Mouse (Mus musculus): ENCODE results near the gene Kcnn3. TPM values are rescaled to one million over a fixed set of nuclear protein-coding genes. Genes with fewer than 3 reads are reported as not detected.
A peak's percentile ranks its signal among the peaks of the same experiment; 100 is the strongest.

Gene Kcnn3
- polyA plus RNA-seq, 1 experiment from 2014 or later, result 8.5 TPM

DNA sequence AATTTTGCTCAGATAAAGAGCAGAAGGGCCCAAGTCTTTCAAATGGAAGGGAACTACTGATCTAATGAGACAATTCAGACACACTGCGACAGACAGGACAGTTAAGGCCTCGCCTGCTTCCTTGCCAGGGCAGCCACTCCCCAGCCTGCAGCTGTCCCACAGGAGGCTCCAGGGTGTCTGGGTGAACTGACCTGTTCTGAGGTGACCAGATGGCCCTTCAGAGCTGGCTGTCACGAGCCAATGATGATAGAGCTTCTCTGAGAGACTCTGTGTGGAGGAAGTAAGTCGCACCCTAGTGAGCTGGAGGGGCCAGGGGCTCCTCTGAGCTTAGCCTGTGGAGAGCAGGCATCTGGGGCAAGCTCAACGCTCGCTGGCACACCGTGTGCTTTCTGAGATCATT lies 81.1 kb downstream of the Kcnn3 start:
- H3K4me3 ChIP-seq, result no peak overlapping the region
- no peaks in the 10 kb centered on the region for H3K9me3 ChIP-seq
- H3K27ac ChIP-seq, result 0 out of 2 replicates have a peak overlapping the region, but pooled peaks have one; percentile 8
- WGBS, result 42% methylated on average over 7 of the region's 7 CpGs
- H3K9ac ChIP-seq, result no peak overlapping the region
- H3K27me3 ChIP-seq (replicated peaks), result no peaks in the 10 kb centered on the region
- no peak overlapping the region for H3K4me2 ChIP-seq
- H3K4me1 ChIP-seq, result peaks cover 22% of the 10 kb centered on the region
- no peaks in the 10 kb centered on the region for H3K36me3 ChIP-seq (replicated peaks)
- ATAC-seq (replicated peaks), result no peak

DNA sequence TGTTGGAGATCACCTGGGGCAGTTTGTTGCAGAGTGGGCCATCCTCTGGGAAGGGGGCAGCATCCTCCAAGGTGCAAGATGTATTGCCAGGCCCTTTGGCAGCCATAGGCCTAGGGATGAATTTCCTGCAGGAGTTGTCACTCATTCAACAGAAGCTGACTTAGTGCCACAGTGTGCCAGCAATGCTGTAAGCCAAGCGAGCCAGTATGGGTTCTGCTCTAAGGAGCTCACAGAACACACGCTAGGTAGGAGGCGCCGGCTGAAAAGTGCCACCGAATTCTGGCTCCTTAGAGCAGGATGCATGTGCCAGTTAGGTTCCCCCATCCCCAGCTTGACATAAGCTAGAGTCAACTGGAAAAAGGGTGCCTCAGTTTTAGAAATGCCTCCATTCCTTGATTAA lies 83.3 kb downstream of the Kcnn3 start:
- no peaks in the 10 kb centered on the region for H3K36me3 ChIP-seq (replicated peaks)
- H3K4me3 ChIP-seq, result no peak overlapping the region
- peaks cover 35% of the 10 kb centered on the region for H3K4me1 ChIP-seq
- H3K9ac ChIP-seq, result no peak overlapping the region
- no peak for ATAC-seq (replicated peaks)
- H3K4me2 ChIP-seq, result no peak overlapping the region
- H3K27me3 ChIP-seq (replicated peaks), result no peaks in the 10 kb centered on the region
- 94% methylated on average over 5 of the region's 5 CpGs for WGBS
- no peaks in the 10 kb centered on the region for H3K9me3 ChIP-seq
- H3K27ac ChIP-seq, result no peak overlapping the region

DNA sequence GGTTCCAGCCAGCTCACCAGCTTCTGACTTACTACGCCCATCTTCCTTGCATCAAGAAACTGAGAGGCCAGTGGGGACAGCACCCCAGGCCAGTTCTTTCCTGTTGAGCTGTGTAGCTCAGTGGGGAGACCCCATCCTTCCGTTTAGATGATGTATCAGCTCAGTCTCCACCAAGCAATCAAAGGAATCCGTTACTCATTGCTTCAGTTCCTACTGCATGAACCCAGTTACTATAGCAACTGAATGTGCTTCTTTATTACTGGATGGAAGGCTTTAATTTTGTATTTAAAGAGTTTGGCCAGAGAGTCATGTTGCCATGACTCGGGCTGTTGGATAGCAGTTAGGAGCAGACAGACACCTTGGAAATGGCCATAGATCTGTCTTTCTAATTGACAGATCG lies 85.3 kb downstream of the Kcnn3 start:
- H3K4me2 ChIP-seq, result no peak overlapping the region
- H3K4me1 ChIP-seq, result peaks cover 35% of the 10 kb centered on the region
- ATAC-seq (replicated peaks), result peak; percentile 59; the same call in 1 of the 2 replicates
- H3K27ac ChIP-seq, result peak overlapping the region; percentile 18
- no peaks in the 10 kb centered on the region for H3K27me3 ChIP-seq (replicated peaks)
- H3K36me3 ChIP-seq (replicated peaks), result no peaks in the 10 kb centered on the region
- H3K4me3 ChIP-seq, result no peak overlapping the region
- no peaks in the 10 kb centered on the region for H3K9me3 ChIP-seq
- WGBS, result 43% methylated on average over 5 of the region's 5 CpGs
- H3K9ac ChIP-seq, result no peak overlapping the region

DNA sequence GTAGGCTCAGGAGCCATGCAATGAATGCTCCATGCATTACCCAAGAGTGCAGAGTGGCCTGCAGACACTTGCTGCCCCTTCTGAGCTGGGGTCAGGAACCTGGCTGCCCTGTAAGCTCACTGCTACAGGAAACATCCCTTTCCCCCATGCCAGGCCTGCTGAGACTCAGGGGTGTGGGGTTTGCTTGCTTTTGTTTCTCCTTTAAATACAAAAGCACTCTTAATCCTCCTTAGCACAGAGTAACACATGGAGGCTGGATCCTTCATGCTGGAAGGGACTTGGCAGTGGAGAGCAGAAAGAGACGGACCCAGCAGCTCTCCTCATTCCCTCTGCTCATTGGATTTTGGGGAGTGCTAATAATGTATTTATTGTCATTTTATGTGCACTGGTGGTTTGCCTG lies 87.4 kb downstream of the Kcnn3 start:
- 0 out of 2 replicates have a peak overlapping the region, but pooled peaks have one; percentile 14 for H3K4me2 ChIP-seq
- no peaks in the 10 kb centered on the region for H3K27me3 ChIP-seq (replicated peaks)
- no peak overlapping the region for H3K4me3 ChIP-seq
- H3K4me1 ChIP-seq, result peaks cover 42% of the 10 kb centered on the region
- no peak overlapping the region for H3K9ac ChIP-seq
- peak overlapping the region; percentile 66 for H3K27ac ChIP-seq
- H3K36me3 ChIP-seq (replicated peaks), result no peaks in the 10 kb centered on the region
- 22% methylated on average over 1 of the region's 1 CpGs for WGBS
- H3K9me3 ChIP-seq, result no peaks in the 10 kb centered on the region
- no peak; the same call in 1 of the 2 replicates for ATAC-seq (replicated peaks)

DNA sequence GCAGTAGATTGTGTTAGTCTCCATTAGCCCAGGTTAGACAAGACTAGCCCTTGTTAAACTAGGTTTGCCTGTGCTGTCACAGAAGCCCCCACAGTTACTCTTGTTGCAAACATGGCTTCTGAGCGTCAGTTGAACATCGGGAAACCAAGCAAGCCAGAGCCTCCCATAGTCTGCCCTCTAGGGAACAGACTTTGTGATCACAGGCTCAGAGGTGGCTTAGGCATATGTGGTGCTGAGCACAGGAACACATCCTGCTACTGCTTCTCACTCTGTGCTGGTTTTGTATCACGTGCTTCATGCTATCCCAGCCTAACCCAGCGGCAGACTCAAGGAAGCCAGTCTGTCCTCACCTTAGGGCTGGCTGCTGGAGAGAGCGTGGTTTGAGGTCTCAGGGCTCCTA lies 92.1 kb downstream of the Kcnn3 start:
- H3K36me3 ChIP-seq (replicated peaks), result no peaks in the 10 kb centered on the region
- no peak overlapping the region for H3K4me3 ChIP-seq
- no peak overlapping the region for H3K9ac ChIP-seq
- H3K9me3 ChIP-seq, result no peaks in the 10 kb centered on the region
- 77% methylated on average over 5 of the region's 5 CpGs for WGBS
- H3K4me1 ChIP-seq, result peaks cover 37% of the 10 kb centered on the region
- ATAC-seq (replicated peaks), result no peak
- H3K27ac ChIP-seq, result no peak overlapping the region
- H3K27me3 ChIP-seq (replicated peaks), result no peaks in the 10 kb centered on the region
- no peak overlapping the region for H3K4me2 ChIP-seq

DNA sequence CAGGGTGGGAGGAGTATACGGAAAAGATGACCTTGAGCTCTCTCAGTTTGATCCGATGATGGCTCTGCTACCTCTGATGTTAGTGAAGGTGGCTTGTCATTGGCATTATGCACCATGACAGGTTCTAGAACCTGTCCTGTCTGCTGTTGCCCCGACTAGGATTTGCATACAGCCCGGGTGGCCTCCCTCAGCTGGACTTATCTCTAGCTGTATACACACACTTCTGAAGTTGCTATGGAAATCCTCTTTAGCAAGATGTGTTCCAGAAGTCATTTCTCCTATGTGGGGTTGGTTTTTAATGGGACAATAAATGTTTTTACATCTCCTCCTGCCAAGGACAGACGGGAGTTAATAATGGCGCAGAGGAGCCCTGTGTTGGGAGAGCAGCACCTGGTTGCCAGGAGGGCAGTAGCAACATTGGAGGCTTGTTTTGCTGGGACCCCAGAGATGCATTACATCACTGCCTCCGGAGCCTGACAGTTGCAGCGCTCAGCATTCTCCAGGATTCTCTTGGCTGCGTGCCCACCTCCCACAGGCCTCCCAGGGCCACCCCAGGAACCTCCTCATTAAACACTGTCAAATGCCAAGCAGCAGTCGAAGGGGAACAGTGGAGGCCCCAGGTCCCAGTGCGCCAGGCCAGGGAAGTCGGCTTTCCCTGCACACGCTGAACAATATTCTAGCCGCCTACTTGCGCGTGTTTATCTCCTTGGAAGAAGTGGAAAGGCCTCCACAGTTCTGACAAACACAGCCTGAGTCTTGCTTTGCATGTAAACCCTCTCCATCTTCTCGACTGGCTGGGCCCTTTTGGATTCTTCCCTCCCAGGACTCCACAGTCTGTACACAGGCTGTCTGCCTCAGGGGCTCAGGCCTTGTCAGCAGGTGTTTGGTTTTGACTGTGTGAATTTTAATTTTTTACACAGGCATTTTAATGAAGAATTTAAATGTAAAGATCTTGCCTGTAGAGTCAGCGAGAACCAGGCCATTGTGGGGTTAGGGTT lies 93.9 kb downstream of the Kcnn3 start:
- ATAC-seq (replicated peaks), result peak; percentile 79
- Histone ChIP-seq H3K4me1 (peaks cover 31% of the 10 kb centered on the region), H3K4me2 (no peak overlapping the region), H3K36me3 (replicated peaks) (no peaks in the 10 kb centered on the region), H3K9ac (no peak overlapping the region), H3K27me3 (replicated peaks) (no peaks in the 10 kb centered on the region), H3K27ac (peak overlapping the region; percentile 60), H3K4me3 (no peak overlapping the region), H3K9me3 (no peaks in the 10 kb centered on the region)
- WGBS, result 29% methylated on average over 18 of the region's 18 CpGs

DNA sequence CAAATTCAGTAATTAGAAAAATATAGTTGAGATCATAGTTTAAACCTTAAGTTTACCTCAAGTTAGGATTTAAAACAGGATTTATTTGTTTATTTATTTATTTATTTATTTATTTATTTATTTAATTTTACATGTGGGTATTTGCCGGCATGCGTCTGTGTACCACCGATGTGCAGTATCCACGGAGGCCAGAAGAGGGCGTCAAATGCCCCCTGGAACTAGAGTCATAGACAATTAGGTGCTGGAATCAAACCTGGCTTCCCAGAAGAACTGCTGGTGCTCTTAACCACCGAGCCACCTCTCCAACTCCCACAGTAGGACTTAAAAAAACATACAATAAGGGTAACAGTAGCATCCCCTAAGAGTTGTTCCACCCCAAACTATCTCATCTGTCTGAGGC lies 96.9 kb downstream of the Kcnn3 start:
- Histone ChIP-seq H3K27me3 (replicated peaks) (no peaks in the 10 kb centered on the region), H3K36me3 (replicated peaks) (no peaks in the 10 kb centered on the region), H3K27ac (no peak overlapping the region), H3K4me3 (no peak overlapping the region), H3K9ac (no peak overlapping the region), H3K9me3 (no peaks in the 10 kb centered on the region), H3K4me2 (no peak overlapping the region), H3K4me1 (peaks cover 23% of the 10 kb centered on the region)
- WGBS, result 63% methylated on average over 6 of the region's 6 CpGs
- ATAC-seq (replicated peaks), result no peak

DNA sequence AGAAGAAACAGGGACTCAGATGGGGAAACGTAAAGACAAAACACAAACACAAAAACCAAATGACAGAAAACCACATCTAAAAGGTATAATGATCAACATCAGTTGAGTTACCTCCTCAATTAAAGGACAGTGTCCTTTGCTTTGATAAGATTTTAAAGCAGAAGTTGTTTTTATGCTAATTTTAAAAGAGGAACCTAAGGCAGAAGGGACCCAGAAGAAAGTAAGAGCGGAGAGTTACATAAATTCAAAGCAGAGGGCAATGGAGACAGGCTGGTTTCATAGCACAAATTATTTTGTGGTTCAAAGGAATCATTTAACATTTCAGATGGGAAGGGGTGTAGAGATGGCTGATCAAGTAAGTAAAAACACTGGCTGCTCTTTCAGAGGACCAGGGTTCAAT lies 97.4 kb downstream of the Kcnn3 start:
- no peak overlapping the region for H3K27ac ChIP-seq
- no peak for ATAC-seq (replicated peaks)
- no peaks in the 10 kb centered on the region for H3K9me3 ChIP-seq
- no peaks in the 10 kb centered on the region for H3K36me3 ChIP-seq (replicated peaks)
- H3K4me1 ChIP-seq, result peaks cover 25% of the 10 kb centered on the region
- H3K27me3 ChIP-seq (replicated peaks), result no peaks in the 10 kb centered on the region
- 94% methylated on average over 2 of the region's 2 CpGs for WGBS
- no peak overlapping the region for H3K4me2 ChIP-seq
- no peak overlapping the region for H3K9ac ChIP-seq
- no peak overlapping the region for H3K4me3 ChIP-seq

DNA sequence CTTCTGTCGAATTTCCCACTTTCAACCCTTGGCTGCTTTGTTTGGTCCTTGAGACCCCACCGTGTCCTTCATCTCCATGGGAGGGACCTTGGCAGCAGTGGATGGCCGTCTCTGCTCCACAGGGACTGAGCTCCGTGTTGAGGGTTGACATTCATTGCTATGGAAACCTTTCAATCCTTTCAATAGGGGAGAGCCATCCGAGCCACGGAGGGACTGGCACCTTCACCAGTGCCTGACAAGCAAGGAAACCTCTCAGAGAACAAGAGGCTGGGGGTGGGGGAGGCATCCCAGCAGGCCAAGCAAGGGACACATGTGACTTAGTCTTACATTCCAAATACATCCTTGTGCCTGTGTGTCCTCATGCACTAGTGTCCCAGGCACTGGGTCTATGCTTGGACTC lies 102.9 kb downstream of the Kcnn3 start:
- Histone ChIP-seq H3K36me3 (replicated peaks) (no peaks in the 10 kb centered on the region), H3K9ac (no peak overlapping the region), H3K4me2 (no peak overlapping the region), H3K9me3 (no peaks in the 10 kb centered on the region), H3K27ac (peak overlapping the region; percentile 62), H3K27me3 (replicated peaks) (no peaks in the 10 kb centered on the region), H3K4me1 (peaks cover 46% of the 10 kb centered on the region), H3K4me3 (no peak overlapping the region)
- WGBS, result 11% methylated on average over 6 of the region's 6 CpGs
- ATAC-seq (replicated peaks), result peak; percentile 55

DNA sequence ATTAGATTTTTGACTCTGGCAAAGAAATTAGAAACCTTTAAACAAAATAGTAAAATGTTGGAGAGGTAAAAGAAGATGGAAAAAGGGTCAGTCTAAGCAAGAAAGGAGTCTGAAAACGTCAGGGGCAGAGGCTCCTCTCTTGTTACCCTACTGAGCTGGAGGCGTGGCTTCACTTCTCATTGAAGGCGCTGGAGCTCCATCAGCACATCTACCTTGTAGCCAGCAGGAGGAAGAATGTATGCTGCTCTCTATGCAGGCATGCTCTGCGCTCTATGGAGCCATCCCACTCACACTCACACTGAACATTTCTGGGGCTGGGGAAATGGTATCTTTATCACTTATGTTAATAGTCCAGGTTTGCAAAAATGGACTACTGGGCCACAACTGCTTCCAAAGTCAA lies 103.6 kb downstream of the Kcnn3 start:
- no peak overlapping the region for H3K9ac ChIP-seq
- no peak for ATAC-seq (replicated peaks)
- no peaks in the 10 kb centered on the region for H3K9me3 ChIP-seq
- no peaks in the 10 kb centered on the region for H3K36me3 ChIP-seq (replicated peaks)
- no peak overlapping the region for H3K4me3 ChIP-seq
- H3K27ac ChIP-seq, result no peak overlapping the region
- H3K27me3 ChIP-seq (replicated peaks), result no peaks in the 10 kb centered on the region
- peaks cover 46% of the 10 kb centered on the region for H3K4me1 ChIP-seq
- H3K4me2 ChIP-seq, result no peak overlapping the region
- WGBS, result 23% methylated on average over 4 of the region's 4 CpGs

DNA sequence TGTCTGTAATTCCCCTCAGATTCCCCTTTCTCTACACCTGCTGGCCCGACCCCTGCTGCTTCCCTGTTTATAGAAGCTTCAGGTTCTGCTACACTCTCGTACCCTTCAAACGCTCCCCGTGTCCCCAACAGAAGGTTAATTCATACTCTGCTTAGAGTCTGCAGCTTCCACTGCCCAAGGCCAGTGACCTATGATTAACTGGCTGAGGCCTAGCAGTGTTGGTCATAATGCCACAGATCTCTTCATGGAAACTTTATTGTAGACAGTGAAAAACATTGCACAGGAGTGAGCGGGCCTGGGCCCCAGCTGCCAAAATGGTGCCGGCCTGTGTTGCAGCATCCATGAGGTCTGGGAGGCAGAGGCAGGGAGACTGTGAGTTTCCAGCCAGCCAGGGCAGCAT lies 104.0 kb downstream of the Kcnn3 start:
- Histone ChIP-seq H3K36me3 (replicated peaks) (no peaks in the 10 kb centered on the region), H3K27ac (0 out of 2 replicates have a peak overlapping the region, but pooled peaks have one; percentile 5), H3K4me3 (no peak overlapping the region), H3K4me2 (no peak overlapping the region), H3K27me3 (replicated peaks) (no peaks in the 10 kb centered on the region), H3K4me1 (peaks cover 46% of the 10 kb centered on the region), H3K9ac (no peak overlapping the region), H3K9me3 (no peaks in the 10 kb centered on the region)
- 60% methylated on average over 6 of the region's 6 CpGs for WGBS
- ATAC-seq (replicated peaks), result no peak

DNA sequence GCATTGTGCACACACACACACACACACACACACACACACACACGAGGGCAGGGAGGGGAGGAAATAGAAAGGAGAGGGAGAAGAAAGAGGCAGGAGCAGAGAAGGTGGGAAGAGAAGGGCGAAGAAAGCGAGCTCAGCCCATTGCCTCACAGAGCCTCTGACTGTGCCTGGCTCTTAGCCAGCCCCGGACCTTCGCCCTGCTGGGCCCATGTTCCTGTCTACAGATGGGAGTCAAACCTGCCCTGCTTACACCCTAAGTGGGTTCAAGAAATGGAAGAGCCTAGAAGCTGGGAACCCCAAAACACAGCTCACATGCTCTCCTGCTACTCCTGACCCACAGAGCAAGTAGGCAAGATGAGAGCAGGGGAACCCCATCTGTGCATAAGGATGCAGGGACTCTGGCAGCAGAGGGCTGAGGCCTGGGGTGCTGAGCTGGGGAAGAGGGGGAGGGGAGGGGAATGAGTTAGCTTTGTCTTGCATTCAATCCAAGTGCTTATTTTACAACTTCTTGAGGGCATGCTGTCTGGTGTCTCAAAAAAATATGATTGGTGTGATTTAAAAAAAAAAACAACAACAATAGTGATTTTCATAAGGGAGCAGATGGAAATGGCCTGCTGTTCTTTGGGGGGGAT lies 105.0 kb downstream of the Kcnn3 start:
- no peak for ATAC-seq (replicated peaks)
- Histone ChIP-seq H3K27ac (peak overlapping the region; percentile 16), H3K4me2 (no peak overlapping the region), H3K4me1 (peaks cover 46% of the 10 kb centered on the region), H3K9ac (no peak overlapping the region), H3K9me3 (no peaks in the 10 kb centered on the region), H3K27me3 (replicated peaks) (no peaks in the 10 kb centered on the region), H3K4me3 (no peak overlapping the region), H3K36me3 (replicated peaks) (no peaks in the 10 kb centered on the region)
- WGBS, result 45% methylated on average over 5 of the region's 5 CpGs

Measured in midbrain, embryonic 15.5 days (tissue).